Mouse (Mus musculus) Patski (cell line): ENCODE results near the gene Ren1. TPM values are rescaled to one million over a fixed set of nuclear protein-coding genes. Genes with fewer than 3 reads are reported as not detected.

ENCODE experiments used
- ATAC-seq: fragments of 100-300 bp; one replicate; pipeline ENCODE4 v1.8.0; 2021
- CTCF ChIA-PET: fragments of 350-600 bp; sonication (Branson Sonifier 250); formaldehyde crosslinking; loops from one replicate; lab custom pipeline; 2022; ENCODE audit warnings: inconsistent platforms; lab: Charles Lee
- POLR2A ChIA-PET: fragments of 350-600 bp; sonication (Branson Sonifier 250); formaldehyde crosslinking; loops from one replicate; lab custom pipeline; 2022; ENCODE audit warnings: antibody characterized with exemption, inconsistent platforms; lab: Charles Lee
- DNase-seq: peaks from one replicate; pipeline ENCODE4 v3.0.0-alpha.2; 2011; ENCODE audit warnings: low read depth, low spot score
- H3K27me3 ChIP-seq: fragments of 371-371 bp; one replicate; pipeline ENCODE4 v1.5.1; 2021
- CTCF ChIP-seq: fragments of 100-300 bp; IDR thresholded peaks from one replicate; pipeline ENCODE4 v1.5.1; 2021
- in situ Hi-C: fragments of 300-500 bp; cut with MboI; formaldehyde crosslinking; loops from 3 replicates; pipeline ENCODE4 v1.11.1; 2018; ENCODE audit warnings: low pct_unique_long_range_greater_than_20kb, mixed read lengths
- polyA plus RNA-seq: library from polyadenylated mRNA; unstranded; gene quantifications from one replicate; pipeline ENCODE4 v1.2.3, GENCODE M21; 2021

The Ren1 gene
- polyA plus RNA-seq, 1 experiment from 2014 or later: not detected

DNA sequence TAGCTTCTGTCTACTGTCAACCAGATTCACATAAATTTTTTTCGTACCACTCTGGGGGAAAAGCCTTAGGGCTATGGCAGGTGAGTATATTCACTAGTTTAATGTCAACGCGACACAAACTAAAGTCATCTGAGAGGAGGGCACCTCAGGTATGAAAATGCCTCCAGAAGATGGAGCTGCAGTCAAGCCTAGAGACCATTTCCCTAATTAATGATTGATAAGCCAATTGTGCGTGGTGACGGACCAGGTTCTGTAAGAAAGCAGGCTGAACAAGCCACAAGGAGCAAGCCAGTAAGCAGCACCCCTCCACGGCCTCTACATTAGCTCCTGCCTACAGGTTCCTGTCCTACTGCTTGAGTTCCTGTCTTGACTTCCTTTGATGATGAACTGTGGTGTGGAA is 10.7 kb downstream of the Ren1 start:
- no peak for TF ChIP-seq CTCF
- in situ Hi-C loops: no loop called here
- DNase-seq (no peak), ATAC-seq (no peak)
- peaks cover 43% of the 10 kb centered on the region for H3K27me3 ChIP-seq
- POLR2A ChIA-PET: no interaction called here
- CTCF ChIA-PET: no interaction called here

DNA sequence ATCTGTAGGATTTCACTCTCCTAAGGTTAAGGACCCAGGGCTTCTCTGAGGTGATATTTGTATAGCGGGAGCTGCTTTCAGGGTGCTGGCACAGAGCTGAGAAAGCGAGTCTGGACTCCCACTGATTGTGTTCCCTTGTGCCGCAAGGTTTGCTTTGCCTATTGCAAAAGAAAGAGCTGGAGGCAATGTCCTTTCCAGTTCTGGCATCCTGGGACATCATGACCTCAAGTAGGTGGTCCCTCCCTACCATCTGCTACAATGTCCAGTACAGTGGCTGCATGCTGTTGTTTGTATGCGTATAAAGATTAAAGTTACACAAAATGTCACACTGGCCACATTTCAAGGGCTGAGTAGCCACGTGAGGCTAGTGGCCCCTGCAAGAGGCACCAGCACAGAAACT is 11.8 kb downstream of the Ren1 start:
- CTCF ChIA-PET: interaction anchor here (1.1 to 2.0 kb wide), 2 partner anchors 50 to 55 kb away, joined by 3 to 5 read pairs; no protein-coding TSS in a partner anchor
- DNase-seq: no peak
- POLR2A ChIA-PET: no interaction called here

DNA sequence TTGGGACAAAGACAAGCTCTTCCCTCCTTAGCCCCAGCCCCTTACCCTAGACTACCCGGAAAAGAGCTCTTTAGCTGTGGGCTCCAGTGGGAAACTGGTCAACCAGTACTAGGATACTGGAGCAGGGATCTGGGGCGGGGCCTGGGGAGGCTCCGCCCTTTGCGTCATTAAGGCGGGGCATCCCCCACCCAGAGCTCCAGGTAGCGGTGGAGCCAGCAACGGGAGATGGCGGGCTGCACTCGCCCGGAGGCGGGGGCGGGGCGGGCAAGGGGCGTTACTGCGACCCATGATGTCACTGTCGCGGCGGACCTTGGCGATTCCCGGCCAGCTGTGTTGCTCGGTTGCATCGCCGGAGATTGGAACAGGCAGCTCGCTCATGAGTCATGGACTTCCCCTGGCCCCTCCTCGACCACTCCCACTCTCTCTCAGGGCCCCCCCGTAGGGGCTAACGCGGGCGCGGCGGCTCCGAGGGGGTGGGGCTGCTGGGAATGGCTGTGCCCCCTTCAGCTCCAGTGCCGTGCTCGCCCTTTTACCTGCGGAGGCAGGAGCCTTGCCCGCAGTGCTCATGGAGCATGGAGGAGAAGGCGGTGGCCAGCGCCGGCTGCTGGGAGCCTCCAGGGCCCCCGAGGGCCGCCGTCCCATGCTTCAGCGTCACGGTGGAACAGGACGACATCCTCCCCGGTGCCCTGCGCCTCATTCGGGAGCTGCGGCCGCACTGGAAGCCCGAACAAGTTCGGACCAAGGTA is 13.1 kb downstream of the Ren1 start, which contains the start of gene Etnk2:
Gene Etnk2 (plus strand): TSS at position 297 of the 746 bp plus-strand sequence.
- in situ Hi-C loops: no loop called here

More for the DNA sequence above, 11.8 kb downstream of the Ren1 start:
- no peak for ATAC-seq
- H3K27me3 ChIP-seq: peaks cover 37% of the 10 kb centered on the region
- TF ChIP-seq CTCF: no peak
- in situ Hi-C loops: no loop called here

GRCm38 (mm10) chr1:133364022-133364630 is 13.8 kb downstream of the Ren1 start:
- ChIA-PET CTCF (interaction anchor here (1.2 to 1.5 kb wide), 3 partner anchors 11 to 202 kb away, joined by 3 to 4 read pairs (median 3); no protein-coding TSS in a partner anchor), POLR2A (no interaction called here)
- ATAC-seq (no peak), DNase-seq (no peak)
- no peak for TF ChIP-seq CTCF
- peaks cover 45% of the 10 kb centered on the region for H3K27me3 ChIP-seq
- in situ Hi-C loops: no loop called here

More for the DNA sequence above, 13.1 kb downstream of the Ren1 start, which contains the start of gene Etnk2:
- POLR2A ChIA-PET: no interaction called here
- DNase-seq (no peak), ATAC-seq (peak; percentile 50)
- CTCF ChIA-PET: interaction anchor here (1.2 to 2.0 kb wide), 4 partner anchors 10 to 201 kb away, joined by 3 to 5 read pairs (median 4); no protein-coding TSS in a partner anchor
- H3K27me3 ChIP-seq: peaks cover 38% of the 10 kb centered on the region
- TF ChIP-seq CTCF: no peak

DNA sequence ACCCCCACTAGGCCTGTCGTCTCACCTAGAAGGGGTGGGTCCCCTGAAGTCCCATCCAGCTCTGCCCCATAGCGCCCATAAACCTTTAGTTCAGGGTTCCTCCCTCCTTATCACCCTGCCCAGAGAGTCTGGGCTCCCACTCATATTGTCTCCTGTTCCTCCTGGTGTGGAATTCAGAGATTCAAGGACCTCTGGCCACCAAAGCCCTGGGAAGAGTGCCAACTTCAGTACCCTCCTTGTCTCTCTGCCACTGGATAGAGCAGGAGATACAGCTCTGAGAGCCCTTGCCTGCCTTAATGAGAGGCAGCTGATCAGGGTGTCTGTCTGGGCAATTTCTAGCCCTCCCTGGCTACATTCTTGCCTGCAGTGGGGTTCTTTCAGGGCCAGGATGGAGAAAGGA is 14.6 kb downstream of the Ren1 start:
- ChIA-PET CTCF (no interaction called here), POLR2A (no interaction called here)
- H3K27me3 ChIP-seq: peaks cover 42% of the 10 kb centered on the region
- DNase-seq (no peak), ATAC-seq (no peak)
- no peak for TF ChIP-seq CTCF
- in situ Hi-C loops: no loop called here

DNA sequence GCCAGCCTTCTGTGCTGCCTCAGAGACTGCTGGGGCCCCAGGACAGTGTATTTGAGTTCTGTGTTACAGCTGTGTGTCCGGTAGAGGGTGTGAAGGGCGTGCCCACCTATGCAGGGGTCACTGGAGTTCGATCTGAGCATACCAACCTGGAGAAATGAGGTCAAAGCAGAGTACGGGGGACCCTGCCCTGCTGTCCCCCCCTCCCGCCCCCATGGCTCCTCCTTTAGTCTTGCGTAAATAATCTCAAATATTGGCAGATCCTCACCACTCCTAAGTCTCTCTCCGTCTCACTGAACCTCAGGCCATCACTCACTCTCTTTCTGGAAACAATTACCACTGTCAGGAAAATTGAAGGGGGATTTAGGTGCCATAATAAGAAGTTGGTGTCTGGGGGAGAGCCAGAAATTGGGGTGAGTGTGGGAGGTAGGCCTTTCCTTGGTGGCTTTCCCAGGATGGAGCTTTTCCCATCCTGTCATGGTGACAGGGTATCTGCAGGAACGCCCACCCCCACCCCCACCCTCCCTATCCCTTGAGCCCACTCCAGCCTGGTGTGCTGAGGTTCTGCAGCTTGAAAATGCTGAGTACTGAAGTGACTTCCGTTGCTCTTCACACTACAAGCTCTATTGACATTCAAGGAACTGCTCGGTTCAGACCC is 16.8 kb downstream of the Ren1 start:
- DNase-seq (no peak), ATAC-seq (no peak)
- ChIA-PET POLR2A (no interaction called here), CTCF (interaction anchor here (1.1 kb wide), 1 partner anchor 14 kb away, joined by 3 read pairs; no protein-coding TSS in a partner anchor)
- peaks cover 37% of the 10 kb centered on the region for H3K27me3 ChIP-seq
- no peak for TF ChIP-seq CTCF
- in situ Hi-C loops: no loop called here

DNA sequence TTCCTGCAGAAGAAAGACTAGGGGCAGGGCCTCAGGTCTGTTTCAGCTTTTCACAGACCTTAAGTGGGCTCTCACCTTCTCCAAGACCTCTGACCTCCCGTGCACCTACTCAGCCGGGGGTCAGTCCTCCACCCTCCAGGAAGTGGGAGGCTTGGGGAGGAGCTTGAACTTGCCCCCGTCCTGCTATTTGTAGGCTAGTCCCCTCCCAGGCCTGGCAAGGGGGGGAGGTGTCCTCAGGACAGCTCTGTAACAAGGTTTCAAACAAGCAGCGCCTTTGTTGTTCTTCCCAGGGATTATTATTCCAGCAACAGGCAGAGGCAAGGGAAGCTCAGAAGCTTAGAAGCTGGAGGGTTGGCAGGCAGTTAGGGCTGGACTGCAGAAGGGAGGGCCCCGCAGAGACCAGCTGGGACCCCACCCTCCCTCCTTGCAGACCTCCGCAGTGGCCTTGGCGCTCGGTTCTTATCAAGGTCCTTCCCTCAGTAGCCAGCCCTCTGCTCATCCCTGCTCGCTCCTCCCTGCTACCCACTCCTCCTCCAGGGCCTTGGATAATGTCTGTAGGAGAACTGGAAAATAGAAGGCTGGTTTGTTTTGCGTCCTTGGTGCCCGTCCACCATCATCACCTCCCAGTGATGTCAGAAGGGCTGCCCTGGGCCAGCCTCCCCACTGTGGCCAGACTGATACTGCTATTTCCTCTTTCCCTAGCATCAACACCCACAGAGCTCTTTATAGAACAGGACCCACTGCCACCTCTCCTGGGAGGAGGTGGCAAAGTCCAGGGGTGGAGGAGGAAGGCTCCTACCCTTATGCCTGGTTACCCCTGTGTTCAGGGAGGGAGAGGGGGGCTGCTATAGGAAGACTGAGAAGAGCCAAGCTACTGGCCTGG is 17.5 kb downstream of the Ren1 start:
- in situ Hi-C loops: no loop called here
- no peak for TF ChIP-seq CTCF
- H3K27me3 ChIP-seq: peaks cover 40% of the 10 kb centered on the region
- POLR2A ChIA-PET: no interaction called here
- CTCF ChIA-PET: interaction anchor here (1.1 to 1.5 kb wide), 3 partner anchors 10 to 15 kb away, joined by 3 read pairs; no protein-coding TSS in a partner anchor
- no peak for DNase-seq
- ATAC-seq: no peak

DNA sequence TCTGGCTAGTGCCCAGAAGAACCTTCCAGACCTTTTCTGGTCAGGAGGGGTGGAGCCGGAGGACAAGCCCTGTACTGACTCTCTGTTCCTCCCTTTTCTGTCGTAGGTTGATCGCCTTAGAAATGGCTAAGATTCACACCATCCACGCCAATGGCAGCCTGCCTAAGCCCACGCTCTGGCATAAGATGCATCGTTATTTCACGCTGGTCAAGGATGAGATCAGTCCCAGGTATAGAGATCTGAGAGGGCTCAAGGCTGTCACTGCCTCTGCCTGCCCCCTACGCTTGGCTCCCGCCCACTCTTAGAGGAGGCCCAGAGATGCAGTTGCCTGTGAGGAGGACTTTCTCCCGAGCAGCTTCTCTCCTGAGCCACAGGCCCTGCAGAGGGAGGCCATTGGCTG is 18.3 kb downstream of the Ren1 start:
- no peak for DNase-seq
- ChIA-PET CTCF (interaction anchor here (1.4 to 1.5 kb wide), 2 partner anchors 9 to 12 kb away, joined by 3 read pairs; no protein-coding TSS in a partner anchor), POLR2A (no interaction called here)
- no peak for ATAC-seq
- H3K27me3 ChIP-seq: peaks cover 40% of the 10 kb centered on the region
- in situ Hi-C loops: no loop called here
- no peak for TF ChIP-seq CTCF

- CTCF ChIA-PET: interaction anchor here (1.1 to 1.7 kb wide), 2 partner anchors 10 to 17 kb away, joined by 4 to 5 read pairs; no protein-coding TSS in a partner anchor
- POLR2A ChIA-PET: no interaction called here
- ATAC-seq (no peak), DNase-seq (no peak)
- H3K27me3 ChIP-seq: peaks cover 26% of the 10 kb centered on the region
- in situ Hi-C loops: no loop called here
- no peak for TF ChIP-seq CTCF
Observed at GRCm38 (mm10) chr1:133370352-133370751, 20.0 kb downstream of the Ren1 start.
